Mouse (Mus musculus) urinary bladder, postnatal 36 days (tissue): ENCODE data around the gene Tmbim4.
"Not testable (repeated sequence)": the region's sequence is repeated elsewhere in the genome, so short reads cannot be mapped to it uniquely, and the experiment has no call there.

Source experiments
- DNase-seq, 2 experiments: peaks; one replicate each; pipeline ENCODE4 v3.0.0; 2022; ENCODE audit warnings: low spot score in 2 of 2, mixed read lengths in 1 of 2

Tmbim4 gene

DNA sequence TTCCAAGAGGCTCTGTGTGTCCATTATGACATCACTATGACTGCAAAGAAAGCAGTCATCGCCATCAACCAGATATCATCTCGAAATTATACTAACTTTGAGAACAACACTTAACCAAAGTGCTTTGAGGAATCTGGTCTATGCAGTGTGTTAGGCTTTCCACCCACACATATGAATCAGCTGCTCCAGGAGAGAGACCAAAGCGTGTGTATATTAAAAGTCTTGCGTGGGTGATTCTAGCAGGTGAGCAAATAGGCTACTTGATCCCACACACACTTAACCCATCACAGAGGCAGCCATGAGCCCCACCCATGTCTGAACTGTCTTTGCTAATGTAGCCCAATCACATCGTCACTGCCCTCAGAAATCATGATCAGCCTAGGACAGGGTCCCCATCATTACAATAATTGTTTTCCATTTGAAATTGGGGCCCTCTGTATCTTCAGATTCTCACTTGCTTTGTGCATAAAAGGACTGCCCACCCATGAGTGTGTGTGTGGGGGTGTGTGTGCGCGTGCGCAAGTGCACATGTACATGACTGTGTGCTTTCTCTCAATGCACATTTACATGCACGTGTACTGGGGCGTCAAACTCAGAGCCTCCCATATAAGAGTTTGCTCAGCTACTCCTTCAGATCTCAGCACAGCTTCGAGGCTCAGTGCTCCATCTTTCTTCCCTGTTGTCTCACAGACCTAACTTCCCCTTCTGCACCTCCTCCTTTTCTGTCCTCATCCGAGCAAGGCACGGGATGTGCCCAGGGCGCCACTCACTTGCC is 4.1 kb upstream of the Tmbim4 start:
- DNase-seq: no peak

DNA sequence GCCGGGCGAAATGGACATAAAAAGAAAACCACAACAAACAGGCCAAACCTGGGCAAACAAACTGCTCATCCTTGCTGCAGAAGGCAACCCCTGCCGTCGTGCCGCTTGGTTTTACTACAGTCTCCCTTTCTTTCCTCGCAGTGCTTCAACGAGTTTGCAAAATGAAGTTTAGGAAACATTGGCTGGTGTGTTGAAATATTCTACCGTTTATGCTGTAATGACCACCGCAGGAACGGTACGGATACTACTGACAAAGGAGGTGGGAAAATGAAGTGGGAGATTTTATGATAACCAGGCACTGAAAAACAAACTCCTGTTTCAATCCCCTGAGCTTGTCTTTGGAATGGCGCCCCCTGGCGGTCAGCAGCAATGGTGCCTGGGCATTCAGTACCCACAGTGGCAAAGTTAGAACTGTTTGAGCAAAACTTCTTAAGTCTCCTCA is 592 bp downstream of the Tmbim4 start, which contains the start of gene Irak3:
Gene Irak3 (minus strand): TSS at position 170 of the 442 bp plus-strand sequence.
- peak; percentile 75 to 82 for DNase-seq

DNA sequence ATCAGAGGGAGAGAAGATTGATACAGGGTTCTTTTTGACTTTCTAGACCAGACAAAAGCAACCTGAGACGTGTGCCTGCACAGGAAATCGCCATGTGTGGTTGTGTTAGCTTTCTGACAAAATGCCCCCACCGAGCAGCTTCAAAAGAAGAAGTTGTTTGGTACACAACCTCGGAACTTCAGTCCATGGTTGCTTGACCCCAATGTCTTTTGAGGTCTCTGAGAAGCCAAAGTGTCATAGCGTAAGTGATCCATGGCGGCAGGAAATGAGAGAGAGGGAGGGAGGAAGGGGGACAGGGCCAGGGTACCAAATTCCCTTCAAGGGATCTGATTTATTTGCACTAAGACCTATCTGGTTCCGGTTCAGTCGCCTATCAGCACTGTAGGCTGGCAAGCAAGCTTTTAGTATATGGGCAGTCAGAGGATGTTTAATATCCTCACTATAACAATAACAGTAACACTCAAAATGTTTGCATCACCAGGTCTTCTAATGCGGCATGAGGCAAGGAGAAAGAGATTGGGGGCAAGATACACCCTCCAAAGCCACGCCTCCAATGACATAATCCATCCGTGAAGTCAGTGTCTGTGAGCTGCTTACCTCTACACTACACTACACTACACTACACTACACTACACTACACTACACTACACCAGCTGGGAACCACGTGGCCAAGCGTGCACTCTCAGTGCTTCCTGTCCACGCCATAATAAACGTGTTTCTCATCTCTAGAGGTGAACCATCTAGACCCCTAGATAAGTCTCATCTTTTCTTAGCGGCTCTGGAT is 1.3 kb downstream of the Tmbim4 start:
- DNase-seq: no peak

DNA sequence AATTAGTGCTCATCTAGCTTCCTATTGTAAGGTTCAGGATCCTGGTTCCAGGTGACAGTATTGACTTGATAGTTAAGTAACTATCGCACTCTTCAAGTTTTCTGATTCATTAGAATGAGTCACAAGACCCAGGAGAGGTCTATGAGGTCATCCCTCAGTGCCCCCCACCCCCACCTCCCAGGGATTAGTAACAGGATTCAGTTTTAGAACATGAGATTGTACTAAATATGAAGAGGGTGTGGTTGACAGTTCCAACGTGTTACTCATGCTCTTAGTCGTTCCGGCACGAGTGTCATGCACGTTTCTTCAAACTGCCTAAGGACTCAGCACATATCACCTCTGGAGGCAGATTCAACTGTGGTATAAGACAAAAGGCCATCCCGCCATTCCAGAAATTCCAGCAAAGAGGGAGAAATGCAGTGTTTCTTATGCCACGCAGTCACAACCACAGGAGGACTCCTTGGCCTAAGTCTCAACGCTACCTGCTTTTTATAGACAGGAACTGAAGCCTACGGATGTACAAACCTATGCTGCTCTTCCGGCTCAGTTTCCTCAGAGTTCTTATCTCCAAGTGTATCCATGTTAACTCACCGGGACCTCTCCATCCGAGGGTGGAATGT is 3.3 kb downstream of the Tmbim4 start:
- no peak for DNase-seq

DNA sequence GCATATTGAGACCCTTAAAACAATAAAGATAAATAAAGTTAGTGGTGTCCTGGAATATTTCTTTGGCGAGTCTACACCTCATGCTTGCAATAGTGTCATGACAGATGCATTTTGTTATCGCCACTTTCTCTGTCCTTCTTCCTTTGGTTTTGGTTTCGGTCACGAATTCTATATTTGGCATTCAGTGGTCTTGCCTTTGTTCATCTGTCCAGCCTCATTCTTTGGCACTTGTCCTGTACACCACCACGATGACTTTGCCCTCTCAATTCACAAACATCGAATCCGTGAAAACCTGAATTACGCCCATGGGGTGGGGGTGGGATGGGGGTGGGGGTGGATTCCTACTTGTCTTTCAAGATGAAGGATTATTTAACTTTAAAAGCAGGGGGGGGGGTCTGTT is 6.6 kb downstream of the Tmbim4 start:
- DNase-seq: no peak

DNA sequence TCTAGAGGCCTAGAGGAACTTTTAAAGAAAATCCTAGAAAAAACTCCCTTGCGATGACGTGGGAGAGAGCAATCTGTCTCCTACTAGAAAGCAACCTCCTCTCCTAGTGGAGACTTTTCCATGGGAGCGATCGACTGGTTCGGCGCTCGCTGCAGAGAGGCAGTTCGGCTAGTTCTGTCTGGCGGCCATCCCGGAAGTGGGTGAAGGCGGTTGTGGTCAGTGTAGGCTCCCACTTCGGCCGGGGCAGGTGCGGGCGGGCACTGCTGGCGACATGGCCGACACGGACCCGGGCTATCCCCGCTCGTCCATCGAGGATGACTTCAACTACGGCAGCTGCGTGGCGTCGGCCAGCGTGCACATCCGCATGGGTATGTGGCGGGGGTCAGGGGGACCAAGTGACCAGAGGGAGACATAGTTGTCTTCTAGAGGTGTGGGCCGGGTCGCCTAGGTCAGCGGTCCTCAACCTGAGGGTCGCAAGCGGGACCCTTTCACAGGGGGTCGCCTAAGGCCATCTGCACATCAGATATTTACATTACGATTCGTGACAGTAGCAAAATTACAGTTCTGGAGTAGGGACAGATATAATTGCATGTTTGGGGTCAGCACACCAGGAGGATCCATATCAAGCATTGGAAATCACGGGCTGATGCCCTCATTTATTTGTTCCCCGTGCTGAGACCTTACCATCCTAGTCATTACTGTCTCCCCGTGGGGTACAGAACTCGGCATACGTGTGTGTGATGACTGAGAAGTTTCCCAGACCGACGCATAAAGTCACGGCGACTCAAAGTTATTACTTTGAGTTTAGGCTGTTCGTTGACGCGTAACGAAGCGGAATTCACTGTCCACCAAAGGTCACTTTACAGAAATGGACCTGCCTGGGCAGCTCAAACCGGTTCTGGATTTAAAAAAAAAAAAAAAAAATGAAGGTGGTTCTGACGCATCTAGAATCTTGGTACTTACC is 7.5 kb downstream of the Tmbim4 start:
- peak; percentile 82 to 89 for DNase-seq

DNA sequence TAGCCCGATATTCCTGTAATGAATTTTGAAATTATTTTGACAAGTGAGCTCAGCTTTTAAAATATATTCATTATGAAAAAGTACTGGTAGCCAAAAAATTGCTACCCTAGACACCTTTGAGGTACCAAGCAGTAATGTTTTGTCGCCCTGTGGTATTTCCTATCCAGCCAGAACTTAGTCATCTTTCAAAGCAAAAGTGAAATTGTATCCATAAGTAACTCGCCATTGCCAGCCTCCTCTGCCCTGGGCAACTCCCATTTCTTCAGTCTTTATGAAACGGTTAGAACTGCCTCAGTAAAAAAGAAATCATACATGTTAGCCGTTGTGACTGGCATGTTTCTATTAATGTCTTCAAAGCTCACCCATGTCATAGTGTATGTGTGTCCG is 8.1 kb downstream of the Tmbim4 start:
- no peak for DNase-seq

DNA sequence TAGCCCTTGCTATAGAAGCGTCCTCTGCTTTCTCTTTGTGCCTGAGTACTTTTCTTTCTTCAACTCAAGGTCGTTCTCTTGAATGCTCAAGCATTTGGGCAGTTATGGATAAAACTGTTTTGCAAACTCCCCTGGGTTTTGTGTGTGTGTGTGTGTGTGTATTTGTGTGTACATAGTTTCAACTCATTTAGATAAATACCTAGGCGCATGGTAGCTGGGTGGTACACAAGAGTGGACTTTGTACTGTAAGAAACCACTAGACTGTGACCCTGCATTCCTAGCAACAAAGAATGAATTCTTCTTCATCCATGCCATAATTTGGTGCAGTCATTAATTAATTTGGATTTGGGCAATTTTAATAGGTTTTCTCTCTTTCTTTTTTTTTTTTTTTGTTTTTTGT is 8.7 kb downstream of the Tmbim4 start:
- no peak for DNase-seq

DNA sequence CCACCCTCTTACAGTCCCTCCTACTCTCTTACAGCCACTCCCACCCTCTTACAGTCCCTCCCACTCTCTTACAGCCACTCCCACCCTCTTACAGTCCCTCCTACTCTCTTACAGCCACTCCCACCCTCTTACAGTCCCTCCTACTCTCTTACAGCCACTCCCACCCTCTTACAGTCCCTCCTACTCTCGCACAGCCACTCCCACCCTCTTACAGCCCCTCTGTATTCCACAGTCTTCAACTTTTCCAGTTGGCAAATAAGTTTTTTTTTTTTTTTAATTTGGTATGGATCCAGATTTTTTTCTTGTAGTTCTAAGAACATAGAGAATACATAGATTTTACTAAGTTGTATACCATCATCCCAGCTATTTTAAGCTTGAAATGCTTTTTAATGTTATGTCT is 15.7 kb downstream of the Tmbim4 start:
- DNase-seq: not testable (repeated sequence)

DNA sequence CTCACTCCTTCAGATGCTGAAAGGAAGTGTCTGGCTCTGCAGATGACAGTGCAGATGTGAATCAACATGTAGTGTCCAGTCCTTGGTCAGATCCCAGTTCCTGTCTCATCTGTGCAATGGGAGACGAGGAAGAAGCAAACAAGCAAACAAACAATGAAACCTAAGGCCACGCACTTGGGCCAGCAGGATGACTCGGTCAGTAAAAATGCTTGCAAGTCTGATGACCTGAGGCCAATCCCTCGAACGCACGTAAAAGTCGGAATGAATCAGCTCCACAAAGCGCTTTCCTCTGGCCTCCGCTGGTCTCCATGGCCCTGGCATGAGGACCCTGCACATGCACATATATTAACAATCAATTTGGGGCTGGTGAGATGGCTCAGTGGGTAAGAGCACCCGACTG is 17.6 kb downstream of the Tmbim4 start:
- DNase-seq: no peak

DNA sequence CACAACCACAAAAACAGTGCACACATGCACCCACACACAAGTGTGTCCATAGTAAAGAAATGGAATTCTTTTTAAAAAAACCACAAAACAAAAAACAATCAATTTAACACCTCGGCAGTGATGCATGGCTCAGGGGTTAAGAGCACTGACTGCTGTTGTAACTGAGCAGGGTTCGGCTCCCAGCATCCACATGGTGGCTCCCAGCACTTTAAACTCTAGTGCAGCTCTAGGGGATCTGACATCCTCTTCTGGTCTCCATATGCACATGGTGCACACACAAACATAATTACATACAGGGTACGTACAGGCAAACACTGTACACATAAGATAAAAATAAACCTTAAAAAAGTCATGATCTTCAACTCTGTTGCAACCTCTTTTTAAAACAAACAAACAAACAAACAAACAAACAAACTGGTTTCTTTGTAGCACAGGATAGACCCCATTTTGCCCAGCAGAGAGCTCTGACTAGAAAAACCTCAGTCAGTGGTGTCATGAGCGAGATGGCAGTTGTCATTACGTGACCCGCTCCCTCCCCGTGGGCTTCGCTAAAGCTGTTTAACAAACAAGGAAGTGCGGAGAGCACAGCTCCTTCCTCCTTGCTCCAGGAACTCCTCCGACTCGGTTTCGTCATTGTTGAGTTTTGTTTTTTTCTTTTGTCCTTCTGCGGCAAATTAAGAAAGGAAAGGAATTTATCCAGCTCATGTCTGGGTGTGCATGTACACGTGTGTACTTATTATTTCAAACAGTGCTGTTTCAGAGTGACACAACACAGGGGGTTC is 18.4 kb downstream of the Tmbim4 start:
- peak in 1 of 2 experiments; percentile 6 for DNase-seq

DNA sequence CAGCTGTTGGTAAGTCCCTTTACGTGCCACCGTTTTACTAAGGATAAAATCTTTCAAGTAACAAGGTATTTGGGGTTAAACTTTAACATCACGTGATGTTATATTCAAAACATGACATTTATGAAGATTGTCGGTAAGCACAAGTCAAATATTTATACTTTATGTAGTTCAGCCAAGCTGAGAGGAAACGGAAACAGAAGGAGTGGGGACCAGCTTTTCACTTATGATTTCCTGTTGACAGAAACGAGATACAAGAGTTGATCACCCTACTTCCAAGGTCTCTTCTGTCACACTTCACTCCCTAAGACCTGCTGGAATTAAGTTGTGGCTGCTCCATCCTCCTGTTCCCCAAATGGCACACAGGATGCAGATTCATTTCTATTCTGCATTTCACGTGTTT is 19.4 kb downstream of the Tmbim4 start:
- DNase-seq: no peak

DNA sequence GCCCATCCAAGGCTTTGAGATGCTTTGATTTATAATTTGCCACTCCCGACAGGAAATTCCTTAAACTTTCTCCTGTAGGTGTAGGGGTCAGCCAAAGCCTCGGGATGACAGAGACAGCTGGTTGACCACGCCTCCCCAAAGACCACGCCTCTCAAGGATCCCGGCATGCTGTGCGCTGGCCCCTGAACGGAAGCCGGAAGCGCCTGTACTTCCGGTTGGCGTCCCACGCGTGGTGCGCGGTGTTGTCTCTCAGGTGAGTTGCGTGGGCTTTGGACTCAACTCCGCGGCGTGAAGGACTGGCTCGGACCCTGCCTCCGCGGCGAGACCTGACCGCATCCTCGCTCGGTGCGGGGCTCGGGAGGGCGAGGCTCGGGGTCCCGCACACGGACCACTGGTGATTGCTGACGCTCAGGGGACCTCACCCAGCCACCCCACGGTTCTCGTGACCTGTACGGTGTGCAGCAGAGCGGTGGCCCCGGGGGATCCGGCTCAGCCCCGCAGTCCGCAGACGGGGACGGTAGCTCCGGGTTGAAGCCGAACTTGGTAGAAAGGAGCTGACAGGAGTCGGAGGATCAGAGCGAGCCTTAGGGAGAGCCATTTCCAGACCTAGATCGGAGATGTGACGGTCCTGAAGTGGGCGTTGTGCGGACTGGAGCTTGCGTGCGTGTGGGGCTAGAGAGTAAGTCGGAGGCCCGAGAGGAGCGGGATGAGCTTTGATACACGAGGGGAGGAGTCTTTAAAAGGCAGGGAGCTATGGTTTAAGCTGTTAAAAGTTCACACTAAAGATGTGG is 25.7 kb downstream of the Tmbim4 start, which contains the start of gene Llph:
Gene Llph (plus strand): TSS at position 200 of the 791 bp plus-strand sequence.
- peak; percentile 80 to 86 for DNase-seq

DNA sequence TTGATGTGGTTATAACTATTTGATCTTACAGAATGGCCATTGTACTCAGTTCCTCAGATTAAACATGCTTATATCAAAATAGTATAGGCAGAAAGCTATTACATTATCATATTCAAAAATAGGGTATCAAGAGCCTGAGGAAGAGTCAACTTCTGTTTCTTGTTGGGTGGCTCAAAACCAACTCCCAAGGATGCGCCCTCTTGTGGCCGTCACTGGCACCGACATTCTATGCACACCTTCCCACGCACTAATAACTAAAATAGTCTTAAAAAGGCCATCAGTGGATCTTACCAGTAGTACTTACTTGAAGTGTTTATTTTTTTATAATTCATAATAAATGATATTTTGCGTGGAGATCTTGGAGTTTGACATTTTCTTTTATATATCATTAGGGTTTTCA is 30.3 kb downstream of the Tmbim4 start:
- DNase-seq: peak; percentile 23 to 61

DNA sequence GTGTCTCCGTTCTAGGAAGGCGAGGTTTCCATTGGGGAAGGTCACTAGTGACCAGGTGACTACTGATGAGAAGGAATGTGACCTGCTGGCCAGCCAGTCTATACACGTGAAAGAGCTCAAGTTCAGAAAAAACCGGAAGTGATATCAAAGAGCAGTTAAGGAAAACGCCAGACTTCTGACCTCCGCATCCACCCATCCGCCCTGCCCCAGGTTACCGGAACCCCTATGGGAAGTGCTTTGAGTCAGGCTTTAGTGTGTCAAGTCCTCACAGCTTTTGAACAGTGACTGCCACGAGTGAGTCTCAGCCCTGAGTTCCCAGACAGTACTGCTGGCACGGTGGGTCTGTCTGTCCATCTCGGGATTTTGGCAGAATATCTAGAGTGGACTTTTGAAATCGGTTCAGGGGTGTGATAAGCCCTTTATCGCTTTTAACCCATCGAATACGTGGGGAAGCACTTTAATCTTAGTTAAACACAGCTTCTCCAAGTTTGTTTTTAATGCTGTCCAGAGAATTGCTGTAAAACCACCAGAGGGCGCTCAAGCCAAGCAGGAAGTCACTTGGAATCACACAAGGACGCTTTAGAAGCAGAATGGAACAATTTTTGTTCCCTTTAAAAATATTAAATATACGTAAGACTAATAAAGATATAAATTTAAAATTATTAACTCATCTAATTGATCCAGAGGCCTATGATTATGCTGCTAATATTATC is 32.4 kb downstream of the Tmbim4 start:
- DNase-seq: peak; percentile 20 to 43

DNA sequence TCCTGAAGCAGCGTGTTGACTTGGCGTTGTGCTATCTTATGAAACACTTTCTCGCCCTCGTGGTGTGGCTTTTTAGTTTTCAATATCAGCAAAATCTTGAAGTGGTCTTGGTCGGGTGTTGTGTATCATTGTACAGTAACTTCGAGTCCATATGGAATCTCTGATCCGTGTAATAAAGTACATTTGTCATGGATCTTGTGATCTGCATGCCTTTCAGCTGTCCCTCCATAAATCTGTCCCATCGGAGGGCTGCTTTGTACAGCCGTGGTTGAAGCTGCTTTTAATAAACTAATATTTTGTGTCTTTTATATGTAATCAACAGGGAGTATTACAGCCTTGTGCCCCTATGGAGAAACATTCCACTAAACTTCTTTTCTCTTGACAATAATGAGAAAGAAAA is 35.5 kb downstream of the Tmbim4 start:
- DNase-seq: no peak

DNA sequence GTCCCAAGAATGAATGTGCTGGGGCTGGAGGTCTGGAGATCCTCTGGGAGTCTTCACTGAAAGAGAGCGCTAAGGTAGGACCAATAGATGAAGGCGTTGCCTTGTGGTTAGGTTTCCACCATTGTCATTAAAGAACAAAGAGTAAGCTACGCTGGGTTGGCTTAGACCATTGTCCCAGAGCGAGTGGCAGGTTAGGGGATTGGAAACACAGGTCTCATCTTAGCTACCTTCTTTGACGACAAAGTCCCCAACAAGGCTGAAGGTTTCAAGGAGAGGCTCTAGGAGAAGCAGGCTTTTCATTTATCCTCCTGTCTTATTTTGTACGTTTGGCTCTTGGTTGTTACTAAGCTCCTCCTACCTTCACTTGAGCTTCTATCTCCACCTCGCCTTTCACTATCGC is 36.9 kb downstream of the Tmbim4 start:
- DNase-seq: no peak

DNA sequence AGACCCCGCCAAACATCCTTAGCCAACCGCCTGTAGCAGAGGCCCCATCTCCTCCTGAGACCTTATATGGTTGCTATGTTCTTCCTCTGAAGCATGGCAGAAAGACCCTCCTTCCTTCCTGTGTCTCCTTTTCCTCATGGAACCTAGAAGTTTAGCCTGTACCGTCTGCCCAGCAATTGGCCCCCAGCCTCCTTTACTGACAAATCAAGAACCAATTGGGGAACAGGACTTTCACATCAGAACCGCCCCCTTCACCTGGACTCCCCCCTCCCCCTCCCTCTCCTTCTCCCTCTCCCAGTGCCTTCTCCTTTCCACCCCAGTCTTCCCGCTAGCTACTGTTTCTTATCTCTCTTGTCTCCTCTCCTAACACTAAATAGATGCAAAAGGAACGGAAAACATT is 38.1 kb downstream of the Tmbim4 start:
- DNase-seq: no peak

DNA sequence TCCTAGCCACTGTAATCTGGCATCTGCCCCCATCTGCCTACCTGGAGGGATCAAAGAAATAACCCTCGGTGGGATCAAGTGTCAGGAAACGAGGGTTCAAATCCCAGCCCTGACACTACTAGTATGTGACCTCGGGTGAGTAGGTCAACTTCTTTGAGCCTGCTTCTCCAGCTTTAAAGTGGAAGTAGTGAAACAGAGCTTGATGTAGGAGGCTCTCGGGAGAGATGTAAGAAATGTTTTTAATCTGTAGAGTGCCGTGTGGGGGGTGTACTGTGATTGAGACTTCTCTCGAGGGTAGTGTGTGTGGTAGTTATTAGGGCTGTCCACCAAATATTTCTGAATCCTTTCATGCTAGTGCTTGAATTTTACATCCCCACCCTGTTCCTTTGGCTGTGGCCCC is 41.0 kb downstream of the Tmbim4 start:
- no peak for DNase-seq
